Mouse (Mus musculus) urinary bladder, adult 18-20 months (tissue): ENCODE results near the gene 2310011J03Rik.

Source experiments
- DNase-seq, 2 experiments: peaks; one replicate each; pipeline ENCODE4 v3.0.0; 2022; ENCODE audit warnings: low spot score in 2 of 2, mixed read lengths in 2 of 2

The 2310011J03Rik gene

DNA sequence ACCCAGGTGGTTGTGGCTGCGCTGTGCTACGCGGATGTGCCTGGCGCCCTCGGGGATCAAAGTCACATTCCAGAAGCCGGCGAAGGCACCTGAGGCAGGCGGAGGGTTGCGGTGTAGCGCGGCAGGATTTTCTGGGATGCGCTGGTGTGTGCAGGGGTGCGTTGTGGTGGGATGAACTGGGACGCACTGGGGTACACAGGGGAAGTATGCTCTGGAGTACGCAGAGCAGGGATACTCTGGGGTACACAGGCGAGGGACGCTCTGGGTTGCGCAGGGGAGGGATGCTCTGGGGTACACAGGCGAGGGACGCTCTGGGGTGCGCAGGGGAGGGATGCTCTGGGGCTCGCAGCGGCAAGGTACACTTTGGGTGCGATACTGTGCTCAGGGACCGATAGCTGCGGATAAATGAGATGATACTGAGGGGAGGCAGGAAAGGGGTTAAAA, 22.0 kb upstream of the 2310011J03Rik start:
- no peak for DNase-seq

GRCm38 (mm10) chr10:80341491-80342304, 21.4 kb upstream of the 2310011J03Rik start:
- DNase-seq, result no peak

DNA sequence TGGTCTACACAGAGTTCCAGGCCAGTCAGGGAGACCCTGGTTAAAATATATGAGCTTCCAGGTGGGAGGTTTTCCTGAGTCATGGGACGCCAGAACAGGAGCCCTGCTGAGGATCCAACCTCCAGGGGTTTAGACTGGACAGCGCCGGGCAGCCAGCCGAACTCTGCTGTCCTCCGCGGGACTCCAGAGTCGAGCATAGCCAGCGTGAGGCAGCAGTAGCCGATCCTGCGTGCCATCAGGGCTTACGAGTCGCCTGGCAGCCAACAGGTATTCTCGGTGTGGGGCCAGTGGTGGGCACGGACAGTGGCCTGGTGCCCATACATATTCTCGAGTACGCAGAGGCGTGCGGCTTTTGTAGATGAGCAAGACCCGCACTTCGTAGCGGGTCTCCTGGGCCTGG, 20.7 kb upstream of the 2310011J03Rik start:
- DNase-seq, result no peak

DNA sequence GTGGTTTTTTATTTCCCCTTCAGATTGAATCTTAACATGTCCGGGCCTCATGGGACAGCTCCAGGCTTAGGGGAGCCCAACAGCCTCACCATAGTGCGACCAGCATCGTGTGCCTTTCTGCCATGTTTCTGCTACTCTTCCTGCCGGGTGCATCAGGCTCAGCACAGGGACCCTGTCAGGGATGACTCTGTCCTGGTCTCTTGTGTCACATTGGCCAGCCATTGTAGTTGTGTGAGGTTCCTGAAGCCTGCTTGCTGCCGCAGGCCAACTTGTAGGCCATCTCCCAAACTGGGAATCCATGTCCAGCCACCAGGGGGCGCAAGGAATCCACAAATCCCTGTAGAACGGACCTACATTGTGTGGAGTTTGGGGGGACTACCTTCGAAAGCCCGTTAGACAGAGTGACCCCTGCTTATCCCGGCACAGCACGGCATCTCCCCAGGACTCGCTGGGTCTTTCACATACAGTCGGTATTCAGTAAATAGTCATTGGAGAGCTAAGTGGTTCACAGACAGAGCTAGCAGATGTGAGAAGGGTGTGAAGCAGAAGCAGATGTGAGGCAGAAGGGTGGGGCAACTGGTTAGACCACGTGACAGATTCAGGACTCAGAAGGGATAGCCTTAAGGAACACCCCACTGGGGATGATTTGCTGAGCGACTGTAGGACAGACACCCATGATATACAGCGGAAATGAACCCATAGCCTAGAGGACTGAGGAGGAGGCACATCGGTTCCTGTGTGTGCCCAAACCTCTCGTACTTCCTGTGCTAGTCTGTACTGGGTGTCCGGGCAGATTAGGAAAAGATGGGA, 19.8 kb upstream of the 2310011J03Rik start:
- peak; percentile 68 to 85 for DNase-seq

GRCm38 (mm10) chr10:80336263-80336662, 15.9 kb upstream of the 2310011J03Rik start:
- DNase-seq, result no peak

- no peak for DNase-seq
These were observed 12.2 kb upstream of the 2310011J03Rik start for GRCm38 (mm10) chr10:80332525-80332989.

DNA sequence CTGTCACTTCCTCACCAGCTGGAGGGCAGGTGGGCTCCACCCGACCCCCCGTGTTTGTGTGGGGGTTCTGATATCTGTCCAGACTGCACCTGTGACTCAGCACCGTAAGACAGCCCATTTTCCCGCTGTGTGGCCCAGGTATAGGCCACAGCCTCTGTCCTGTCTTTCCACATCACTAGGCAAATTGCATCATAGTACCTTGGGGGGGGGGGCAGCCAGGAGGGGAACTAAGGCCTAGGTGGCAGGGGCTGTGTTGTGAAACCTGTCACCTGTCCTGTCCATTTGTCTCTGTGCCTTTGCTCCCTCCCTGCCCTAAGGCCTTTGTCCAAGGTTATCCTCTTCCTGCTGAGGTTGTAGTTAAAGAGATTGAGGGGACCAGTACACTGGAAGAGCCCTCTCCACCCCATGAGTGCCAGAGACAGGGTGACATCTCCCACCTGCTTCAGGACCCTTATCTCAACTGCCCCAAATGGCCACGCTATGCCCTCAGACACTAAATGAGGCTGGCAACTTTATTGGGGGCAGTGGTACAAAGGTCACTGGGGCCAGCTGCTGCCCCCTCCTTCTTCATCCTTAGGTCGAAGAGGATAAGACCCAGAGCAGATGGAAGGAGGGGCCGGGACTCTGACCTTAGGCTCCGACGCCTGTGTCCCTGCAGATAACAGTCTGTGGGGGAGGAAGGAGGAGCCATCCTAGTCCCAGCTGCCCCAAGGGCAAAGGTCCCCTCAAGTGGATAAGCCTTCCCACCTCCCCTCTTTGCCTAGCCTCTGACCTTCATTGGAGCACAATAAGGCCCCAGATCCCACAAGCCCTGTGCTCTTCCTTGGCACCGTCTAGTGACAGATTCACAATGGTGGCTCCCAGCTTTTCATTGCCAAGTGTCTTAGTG, 11.5 kb upstream of the 2310011J03Rik start:
- no peak for DNase-seq

GRCm38 (mm10) chr10:80330888-80331287, 10.6 kb upstream of the 2310011J03Rik start:
- DNase-seq, result peak in 1 of 2 experiments; percentile 30

GRCm38 (mm10) chr10:80330084-80330483, 9.7 kb upstream of the 2310011J03Rik start:
- DNase-seq, result no peak

- peak; percentile 94 to 95 for DNase-seq
These were observed 9.1 kb upstream of the 2310011J03Rik start, which contains the start of the genes Pcsk4 and Reep6 for GRCm38 (mm10) chr10:80329273-80330081. Gene Pcsk4, minus strand, starts transcription at chr10:80329498. Gene Reep6, plus strand, starts transcription at chr10:80329953.

- no peak for DNase-seq
These were observed 4.7 kb upstream of the 2310011J03Rik start for GRCm38 (mm10) chr10:80325045-80325444.

- no peak for DNase-seq
These were observed 4.0 kb upstream of the 2310011J03Rik start for GRCm38 (mm10) chr10:80324120-80325037.

- peak; percentile 73 to 86 for DNase-seq
These were observed 3.2 kb upstream of the 2310011J03Rik start for GRCm38 (mm10) chr10:80323261-80324119.

- no peak for DNase-seq
These were observed 2.5 kb upstream of the 2310011J03Rik start for GRCm38 (mm10) chr10:80322811-80323211.

- no peak for DNase-seq
These were observed 1.6 kb upstream of the 2310011J03Rik start for GRCm38 (mm10) chr10:80321670-80322581.

GRCm38 (mm10) chr10:80321014-80321669, 805 bp upstream of the 2310011J03Rik start:
- DNase-seq, result no peak

DNA sequence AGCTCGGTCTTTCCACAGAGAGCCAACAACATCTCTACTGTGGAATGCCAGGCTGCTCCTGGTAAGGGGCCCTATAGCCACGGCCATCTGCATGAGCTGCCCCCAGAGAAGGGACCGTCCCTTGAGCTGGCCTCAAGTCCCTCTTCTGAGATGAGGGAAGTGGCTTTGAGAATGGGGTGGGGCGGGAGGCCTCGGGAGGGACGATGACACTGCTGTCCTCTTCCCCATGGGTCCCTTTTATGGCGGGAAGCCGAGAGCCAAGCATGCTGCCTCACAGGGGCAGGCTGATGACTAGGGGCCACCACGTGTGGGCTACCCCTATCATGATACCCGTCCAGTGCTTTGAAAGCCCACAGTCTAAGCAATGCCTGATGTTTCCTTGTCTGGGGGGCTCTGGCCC, 3.3 kb downstream of the 2310011J03Rik start:
- no peak for DNase-seq
